Mouse (Mus musculus): ENCODE measurements around the gene Naaladl2.

GRCm38 (mm10) chr3:25143111-25143510 lies 950 bp downstream of the Naaladl2 start:
- TF ChIP-seq EP300 (IDR thresholded peaks at IDR 0.05) (no peak), CTCF (IDR thresholded peaks at IDR 0.05) (no peak)
